Mouse (Mus musculus): Measurements from ENCODE around the gene Tmtc2. TPM values are rescaled to one million over a fixed set of nuclear protein-coding genes. Genes with fewer than 3 reads are reported as not detected.

The Tmtc2 gene
- polyA plus RNA-seq, 1 experiment from 2014 or later: 0.11 TPM

DNA sequence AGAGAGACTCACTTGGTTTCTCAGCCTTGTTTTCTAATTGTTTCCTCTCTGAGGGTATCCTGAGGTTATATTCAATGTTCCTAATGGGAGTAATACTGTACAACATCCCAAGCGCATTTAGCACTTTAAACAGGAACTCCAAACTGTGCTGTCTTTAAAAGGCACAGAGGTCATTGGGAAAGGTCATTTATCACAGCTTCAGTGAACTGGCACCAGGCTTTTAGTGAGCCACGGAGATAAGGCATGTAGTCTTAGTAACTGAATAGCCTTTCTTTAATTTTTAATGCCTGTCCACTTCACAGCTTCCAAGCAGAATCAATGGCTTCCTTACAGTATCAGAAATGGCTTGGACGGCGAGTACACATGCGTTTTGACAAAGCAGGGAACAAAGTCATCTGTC lies 144.0 kb downstream of the Tmtc2 start:
- H3K27ac ChIP-seq: no peak overlapping the region
- H3K79me2 ChIP-seq (ENCODE audit: inconsistent target): no peaks in the 10 kb centered on the region
- H3K4me3 ChIP-seq (ENCODE audit: inconsistent target): no peak overlapping the region
- H3K36me3 ChIP-seq (ENCODE audit: inconsistent target): no peaks in the 10 kb centered on the region
- 91% methylated on average over 5 of the region's 5 CpGs for WGBS (ENCODE audit: missing documents)

DNA sequence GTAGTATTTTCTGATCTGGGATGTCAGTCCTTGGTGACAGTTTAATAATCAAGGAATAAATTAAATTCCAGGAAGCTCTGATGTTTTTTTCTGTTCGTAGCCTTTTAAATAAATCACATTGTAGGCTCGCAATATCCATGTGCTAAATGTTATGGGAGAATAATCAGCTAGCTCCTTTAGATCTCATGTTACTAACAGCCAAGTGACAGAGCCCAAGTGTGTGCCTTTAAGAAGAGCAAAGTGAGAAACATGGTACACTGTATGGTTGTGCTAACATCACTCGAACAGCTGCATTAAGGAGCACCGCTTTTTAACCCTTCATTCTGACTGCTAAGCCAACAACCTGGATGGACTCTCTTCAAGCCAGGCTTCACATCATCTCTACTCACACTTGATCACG lies 146.2 kb downstream of the Tmtc2 start:
- H3K4me3 ChIP-seq (ENCODE audit: inconsistent target): no peak overlapping the region
- no peaks in the 10 kb centered on the region for H3K36me3 ChIP-seq (ENCODE audit: inconsistent target)
- 95% methylated on average over 5 of the region's 5 CpGs for WGBS (ENCODE audit: missing documents)

DNA sequence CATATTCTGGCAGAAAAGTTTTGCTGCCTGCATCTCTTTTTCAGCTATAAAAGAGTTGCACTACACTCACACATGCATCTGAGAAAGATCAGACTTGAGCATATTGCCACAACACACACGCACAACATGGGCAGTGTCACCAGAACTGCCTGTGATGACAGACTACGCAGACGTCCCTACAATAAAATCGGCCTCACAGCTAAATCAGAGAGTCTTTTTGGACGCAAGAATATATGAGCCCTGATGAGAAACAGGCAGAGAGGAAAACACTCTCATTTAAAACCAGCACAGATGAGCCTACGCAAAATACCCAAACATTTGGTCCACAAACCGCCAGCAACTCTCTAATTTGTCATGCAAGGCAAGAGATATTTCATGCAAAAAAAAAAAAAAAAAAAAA lies 146.6 kb downstream of the Tmtc2 start:
- H3K27ac ChIP-seq: no peak overlapping the region
- H3K36me3 ChIP-seq (ENCODE audit: inconsistent target): no peaks in the 10 kb centered on the region
- no peaks in the 10 kb centered on the region for H3K79me2 ChIP-seq (ENCODE audit: inconsistent target)
- 86% methylated on average over 7 of the region's 7 CpGs for WGBS (ENCODE audit: missing documents)
- no peak overlapping the region for H3K4me3 ChIP-seq (ENCODE audit: inconsistent target)

More for the DNA sequence above, 146.2 kb downstream of the Tmtc2 start:
- Histone ChIP-seq H3K79me2 (ENCODE audit: inconsistent target) (no peaks in the 10 kb centered on the region), H3K27ac (no peak overlapping the region)

DNA sequence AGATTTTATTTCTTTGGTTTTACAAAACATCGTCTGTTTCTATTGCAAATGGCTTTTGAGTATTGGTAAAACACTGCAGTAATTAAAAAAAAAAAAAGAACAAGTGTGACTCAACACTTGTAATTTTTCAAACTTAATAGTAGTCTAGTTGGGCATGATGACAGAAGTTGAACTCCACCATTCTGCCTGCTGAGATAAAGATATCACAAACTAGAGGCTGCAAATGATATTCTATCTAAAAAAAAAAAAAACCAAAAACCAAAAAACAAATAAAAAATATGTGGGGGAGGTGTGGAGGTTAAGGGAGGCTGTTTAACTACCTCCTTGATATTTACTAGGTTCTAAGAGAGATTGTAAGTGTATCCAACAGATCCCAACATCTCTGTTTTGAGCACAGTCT lies 149.2 kb downstream of the Tmtc2 start:
- Histone ChIP-seq H3K79me2 (ENCODE audit: inconsistent target) (no peaks in the 10 kb centered on the region), H3K36me3 (ENCODE audit: inconsistent target) (no peaks in the 10 kb centered on the region), H3K4me3 (ENCODE audit: inconsistent target) (no peak overlapping the region), H3K27ac (no peak overlapping the region)
- 100% methylated on average over 1 of the region's 1 CpGs for WGBS (ENCODE audit: missing documents)

DNA sequence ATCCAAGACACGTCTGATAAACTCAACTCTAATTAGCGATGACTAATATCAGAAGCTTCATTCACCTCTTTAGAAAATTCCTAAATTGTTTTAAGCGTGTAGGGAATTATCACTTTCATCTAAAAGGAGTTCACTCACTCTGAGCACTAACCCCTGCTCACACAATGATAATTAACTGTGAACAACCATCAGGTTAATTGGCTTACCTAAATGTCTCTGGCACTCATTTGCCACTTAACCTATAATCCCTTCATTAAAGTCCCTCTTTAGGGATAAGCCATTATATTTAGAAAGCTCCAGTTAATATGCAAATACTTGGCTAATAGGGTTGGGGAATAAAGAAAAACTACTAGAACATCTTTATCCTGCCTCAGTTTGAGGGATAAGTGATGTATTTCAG lies 151.1 kb downstream of the Tmtc2 start:
- WGBS (ENCODE audit: missing documents): 84% methylated on average over 3 of the region's 3 CpGs
- Histone ChIP-seq H3K27ac (no peak overlapping the region), H3K4me3 (ENCODE audit: inconsistent target) (no peak overlapping the region), H3K36me3 (ENCODE audit: inconsistent target) (no peaks in the 10 kb centered on the region), H3K79me2 (ENCODE audit: inconsistent target) (no peaks in the 10 kb centered on the region)

DNA sequence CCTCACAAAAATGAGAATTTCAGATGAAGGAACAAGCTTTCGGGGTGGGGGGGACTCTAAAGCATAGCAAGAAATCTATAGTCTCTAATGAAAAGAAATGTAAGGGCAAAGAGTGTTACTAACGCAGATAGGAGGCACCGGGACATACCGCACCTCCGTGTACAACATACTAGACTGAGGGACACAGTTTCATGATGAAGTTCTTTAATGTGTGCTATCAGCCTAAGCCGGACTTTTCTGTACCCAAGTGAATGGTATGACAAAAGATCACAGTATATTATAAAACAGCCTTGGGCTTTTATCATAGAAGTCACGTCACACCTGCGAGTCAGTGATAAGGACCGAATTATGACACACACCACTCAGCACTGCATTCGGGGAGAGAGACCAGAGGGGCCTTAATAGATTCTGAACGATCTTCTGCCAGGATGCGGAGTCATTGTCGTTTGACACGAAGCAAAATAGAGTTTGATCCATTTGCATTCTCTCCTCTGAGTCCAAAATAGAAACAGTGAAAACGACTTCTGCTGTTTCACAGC lies 156.3 kb downstream of the Tmtc2 start:
- 84% methylated on average over 15 of the region's 15 CpGs for WGBS (ENCODE audit: missing documents)
- Histone ChIP-seq H3K79me2 (ENCODE audit: inconsistent target) (no peaks in the 10 kb centered on the region), H3K36me3 (ENCODE audit: inconsistent target) (no peaks in the 10 kb centered on the region), H3K27ac (no peak overlapping the region), H3K4me3 (ENCODE audit: inconsistent target) (no peak overlapping the region)

DNA sequence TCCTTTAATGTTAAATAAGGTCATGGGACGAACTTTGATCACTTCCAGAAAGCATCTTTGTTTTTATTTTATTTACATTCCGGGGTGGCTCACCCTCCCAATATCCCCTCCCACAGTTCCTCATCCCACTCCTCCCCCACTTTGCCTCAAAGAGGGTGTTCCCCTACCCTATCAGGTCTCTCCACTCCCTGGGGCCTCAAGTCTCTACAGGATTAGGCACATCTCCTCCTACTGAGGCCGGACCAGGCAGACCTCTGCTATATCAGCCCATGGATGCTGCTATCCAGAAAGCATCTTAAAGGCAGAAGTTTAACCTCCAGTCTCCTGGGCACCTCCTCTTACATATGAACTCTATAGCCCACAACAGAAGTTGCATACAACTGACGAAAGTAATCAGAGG lies 157.7 kb downstream of the Tmtc2 start:
- no peak overlapping the region for H3K4me3 ChIP-seq (ENCODE audit: inconsistent target)

DNA sequence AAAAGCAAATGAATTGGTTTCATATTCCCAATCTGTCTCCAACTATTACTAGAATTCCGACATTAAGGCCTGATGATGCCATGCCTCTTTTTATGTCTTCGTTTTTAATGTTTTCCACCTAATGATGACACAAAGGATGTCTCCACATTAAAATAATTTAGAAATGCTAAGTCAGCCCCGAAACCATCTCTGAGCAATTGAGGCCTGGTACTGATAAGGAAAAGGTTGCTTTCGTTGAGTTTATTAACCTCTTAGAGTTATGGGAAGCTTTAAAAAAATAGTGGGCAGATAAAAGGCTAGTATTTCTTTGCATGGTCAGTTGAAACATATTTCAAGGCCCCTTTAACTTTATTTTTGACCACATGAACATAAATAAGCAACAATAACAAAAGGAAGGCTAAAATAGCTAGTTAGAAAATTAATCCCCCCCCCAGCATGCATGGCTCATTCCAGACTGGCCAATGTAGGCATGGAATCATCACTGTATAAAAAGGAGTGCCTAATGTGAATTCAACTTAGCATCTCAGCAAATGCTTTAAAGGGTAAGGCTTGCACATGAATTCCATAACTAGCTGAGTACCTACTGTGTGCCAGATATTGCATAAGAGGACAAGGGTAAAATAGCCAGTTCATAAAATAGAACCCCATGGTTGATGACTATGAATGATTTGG lies 168.3 kb downstream of the Tmtc2 start:
- Histone ChIP-seq H3K4me3 (ENCODE audit: inconsistent target) (no peak overlapping the region), H3K79me2 (ENCODE audit: inconsistent target) (no peaks in the 10 kb centered on the region), H3K36me3 (ENCODE audit: inconsistent target) (no peaks in the 10 kb centered on the region), H3K27ac (no peak overlapping the region)
- 93% methylated on average over 4 of the region's 4 CpGs for WGBS (ENCODE audit: missing documents)

More for the DNA sequence above, 157.7 kb downstream of the Tmtc2 start:
- WGBS (ENCODE audit: missing documents): 95% methylated on average over 4 of the region's 4 CpGs
- no peak overlapping the region for H3K27ac ChIP-seq
- H3K79me2 ChIP-seq (ENCODE audit: inconsistent target): no peaks in the 10 kb centered on the region
- H3K36me3 ChIP-seq (ENCODE audit: inconsistent target): no peaks in the 10 kb centered on the region

DNA sequence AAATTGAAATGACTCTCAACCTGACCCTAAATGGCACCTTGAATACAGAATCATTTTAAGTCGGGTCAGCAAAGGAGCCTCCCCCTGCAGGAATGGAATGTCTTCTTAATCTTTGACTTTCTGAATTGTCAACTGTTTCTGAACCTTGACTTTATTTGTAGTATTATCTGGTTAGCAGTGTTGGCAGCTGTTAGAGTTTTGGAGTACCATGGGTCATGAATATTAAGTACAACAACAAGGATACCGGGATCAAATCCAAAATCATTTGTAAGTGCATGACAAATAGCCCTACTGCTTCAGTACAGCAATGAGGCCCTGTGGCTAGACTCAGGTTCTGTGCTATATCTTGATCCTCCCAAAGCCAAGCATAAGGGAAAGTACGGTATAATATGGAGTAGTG lies 170.3 kb downstream of the Tmtc2 start:
- Histone ChIP-seq H3K4me3 (ENCODE audit: inconsistent target) (no peak overlapping the region), H3K27ac (no peak overlapping the region), H3K36me3 (ENCODE audit: inconsistent target) (no peaks in the 10 kb centered on the region), H3K79me2 (ENCODE audit: inconsistent target) (no peaks in the 10 kb centered on the region)
- WGBS (ENCODE audit: missing documents): 90% methylated on average over 3 of the region's 3 CpGs

DNA sequence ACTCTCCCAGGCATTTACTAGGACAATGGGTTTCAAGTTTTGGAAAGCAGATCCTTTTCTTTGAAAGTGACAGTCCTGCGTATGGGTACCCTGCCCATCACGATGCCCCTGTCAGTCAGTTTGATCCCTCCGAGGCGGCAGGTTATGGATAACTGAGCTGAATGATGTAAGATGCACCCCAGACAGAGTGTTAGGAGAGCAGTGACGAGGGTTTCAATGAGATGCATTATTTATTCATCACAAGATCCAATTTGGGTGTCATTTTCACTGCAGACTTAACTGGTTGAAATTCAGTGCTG lies 171.8 kb downstream of the Tmtc2 start:
- no peak overlapping the region for H3K4me3 ChIP-seq (ENCODE audit: inconsistent target)
- WGBS (ENCODE audit: missing documents): 90% methylated on average over 5 of the region's 5 CpGs
- no peaks in the 10 kb centered on the region for H3K36me3 ChIP-seq (ENCODE audit: inconsistent target)
- H3K27ac ChIP-seq: no peak overlapping the region
- H3K79me2 ChIP-seq (ENCODE audit: inconsistent target): no peaks in the 10 kb centered on the region

DNA sequence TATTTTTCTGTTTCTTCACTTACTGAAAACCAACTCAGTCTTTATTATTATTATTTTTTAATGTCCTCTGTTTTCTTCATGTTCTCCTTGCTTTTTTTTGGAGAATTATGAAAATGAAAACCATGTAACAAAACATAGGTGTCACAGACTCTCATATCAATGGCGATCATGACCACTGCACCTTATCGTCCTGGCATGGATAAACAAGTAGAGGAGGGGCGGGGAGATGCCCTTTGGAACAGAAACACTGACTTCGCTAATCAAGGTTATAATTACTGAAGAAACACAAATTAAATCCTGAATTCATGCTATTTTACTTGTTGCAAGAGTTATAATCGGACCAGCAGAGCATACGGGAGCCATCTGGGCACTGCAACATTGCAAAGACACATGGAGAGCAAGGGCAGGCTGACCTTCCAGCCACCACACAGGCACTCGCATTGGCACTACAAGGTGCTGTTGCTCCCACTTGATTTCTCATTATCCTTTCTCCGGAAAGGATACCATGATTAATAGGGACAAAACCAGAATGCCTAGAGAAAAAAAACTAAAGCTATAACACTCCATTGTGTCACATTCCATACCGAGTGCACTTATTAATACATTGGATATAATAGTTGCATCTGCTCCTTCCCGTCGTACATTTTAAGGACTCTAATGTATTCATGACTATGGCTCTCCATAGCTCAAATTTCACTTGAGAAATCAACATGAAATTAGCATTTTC lies 172.3 kb downstream of the Tmtc2 start:
- 91% methylated on average over 11 of the region's 11 CpGs for WGBS (ENCODE audit: missing documents)
- no peaks in the 10 kb centered on the region for H3K36me3 ChIP-seq (ENCODE audit: inconsistent target)
- H3K4me3 ChIP-seq (ENCODE audit: inconsistent target): no peak overlapping the region
- no peaks in the 10 kb centered on the region for H3K79me2 ChIP-seq (ENCODE audit: inconsistent target)
- H3K27ac ChIP-seq: no peak overlapping the region

DNA sequence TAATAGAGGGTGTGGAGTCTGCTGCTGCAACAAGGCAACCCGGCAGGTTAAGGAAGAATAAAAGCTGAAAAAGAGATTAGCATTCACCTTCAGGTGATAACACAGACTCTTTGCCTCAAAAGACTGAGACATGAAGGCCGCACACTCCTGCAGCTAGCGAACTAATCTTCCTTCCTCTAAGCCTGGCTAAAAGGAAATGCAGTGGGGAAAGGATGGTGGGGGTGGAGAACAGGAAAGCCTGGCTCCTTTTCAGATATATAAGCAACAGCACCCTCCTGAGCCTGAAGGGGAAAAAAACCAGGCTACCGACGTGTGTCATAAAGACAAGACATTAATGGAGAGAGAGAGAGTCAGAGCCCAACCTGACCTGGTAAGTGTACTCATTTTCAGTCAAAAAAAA lies 174.9 kb downstream of the Tmtc2 start:
- Histone ChIP-seq H3K79me2 (ENCODE audit: inconsistent target) (no peaks in the 10 kb centered on the region), H3K27ac (no peak overlapping the region), H3K4me3 (ENCODE audit: inconsistent target) (no peak overlapping the region), H3K36me3 (ENCODE audit: inconsistent target) (no peaks in the 10 kb centered on the region)
- WGBS (ENCODE audit: missing documents): 29% methylated on average over 5 of the region's 5 CpGs

DNA sequence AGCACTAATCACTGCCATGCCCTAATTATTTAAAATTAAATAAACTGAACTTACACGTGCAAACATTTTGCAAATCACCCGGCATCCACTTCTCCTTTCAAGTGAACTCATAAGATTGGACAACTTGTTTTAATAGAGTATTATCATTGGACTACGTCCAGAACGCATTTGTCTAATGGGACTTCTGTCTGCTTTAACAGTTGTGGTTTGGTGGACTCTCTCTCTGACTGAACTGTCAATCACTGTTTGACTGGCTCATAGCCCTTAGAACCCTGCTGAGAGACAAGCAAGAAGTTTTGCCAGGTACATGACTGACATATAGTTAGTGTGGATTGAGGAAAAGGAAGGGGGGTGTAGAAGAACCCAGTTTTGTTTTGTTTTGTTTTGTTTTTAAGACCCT lies 190.2 kb downstream of the Tmtc2 start:
- 88% methylated on average over 4 of the region's 4 CpGs for WGBS (ENCODE audit: missing documents)
- Histone ChIP-seq H3K36me3 (ENCODE audit: inconsistent target) (no peaks in the 10 kb centered on the region), H3K79me2 (ENCODE audit: inconsistent target) (no peaks in the 10 kb centered on the region), H3K4me3 (ENCODE audit: inconsistent target) (no peak overlapping the region), H3K27ac (no peak overlapping the region)

DNA sequence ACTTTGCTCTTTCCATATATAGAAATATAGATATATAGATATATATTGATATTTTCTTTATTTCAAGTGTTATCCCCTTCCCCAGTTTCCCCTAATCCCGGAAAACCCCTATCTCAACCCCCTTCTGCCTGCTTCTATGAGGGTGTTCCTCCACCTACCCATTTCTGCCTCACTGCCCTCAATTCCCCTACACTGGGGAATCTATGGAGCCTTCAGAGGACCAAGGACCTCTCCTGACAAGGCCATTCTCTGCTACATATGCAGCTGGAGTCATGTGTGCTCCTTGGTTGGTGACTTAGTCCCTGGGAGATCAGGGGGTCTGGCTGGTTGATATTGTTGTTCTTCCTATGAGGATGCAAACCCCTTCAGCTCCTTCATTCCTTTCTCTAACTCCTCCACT lies 192.5 kb downstream of the Tmtc2 start:
- H3K27ac ChIP-seq: no peak overlapping the region
- no peak overlapping the region for H3K4me3 ChIP-seq (ENCODE audit: inconsistent target)
- 92% methylated on average over 1 of the region's 1 CpGs for WGBS (ENCODE audit: missing documents)
- H3K79me2 ChIP-seq (ENCODE audit: inconsistent target): no peaks in the 10 kb centered on the region
- no peaks in the 10 kb centered on the region for H3K36me3 ChIP-seq (ENCODE audit: inconsistent target)

DNA sequence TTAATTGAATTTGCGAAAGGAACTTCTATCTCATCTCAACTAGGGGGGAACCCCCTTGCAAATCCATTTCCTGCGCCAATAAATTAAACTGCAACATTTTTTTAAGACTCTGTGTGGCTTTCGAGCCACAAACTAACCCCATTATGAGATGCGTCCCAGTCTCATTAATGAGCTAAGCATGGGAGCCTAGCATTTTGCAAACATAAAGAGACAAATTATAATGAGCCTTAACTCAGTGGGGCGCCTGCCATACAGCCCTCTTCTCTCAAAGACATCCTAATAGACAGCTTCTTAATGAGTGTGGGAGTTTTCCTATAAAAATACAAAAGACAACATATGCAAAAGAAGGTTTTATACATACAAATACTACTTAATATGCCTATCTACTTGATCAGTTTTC lies 193.0 kb downstream of the Tmtc2 start:
- 53% methylated on average over 5 of the region's 5 CpGs for WGBS (ENCODE audit: missing documents)
- Histone ChIP-seq H3K79me2 (ENCODE audit: inconsistent target) (no peaks in the 10 kb centered on the region), H3K27ac (no peak overlapping the region), H3K36me3 (ENCODE audit: inconsistent target) (no peaks in the 10 kb centered on the region), H3K4me3 (ENCODE audit: inconsistent target) (no peak overlapping the region)
